In the genomic region with DNA sequence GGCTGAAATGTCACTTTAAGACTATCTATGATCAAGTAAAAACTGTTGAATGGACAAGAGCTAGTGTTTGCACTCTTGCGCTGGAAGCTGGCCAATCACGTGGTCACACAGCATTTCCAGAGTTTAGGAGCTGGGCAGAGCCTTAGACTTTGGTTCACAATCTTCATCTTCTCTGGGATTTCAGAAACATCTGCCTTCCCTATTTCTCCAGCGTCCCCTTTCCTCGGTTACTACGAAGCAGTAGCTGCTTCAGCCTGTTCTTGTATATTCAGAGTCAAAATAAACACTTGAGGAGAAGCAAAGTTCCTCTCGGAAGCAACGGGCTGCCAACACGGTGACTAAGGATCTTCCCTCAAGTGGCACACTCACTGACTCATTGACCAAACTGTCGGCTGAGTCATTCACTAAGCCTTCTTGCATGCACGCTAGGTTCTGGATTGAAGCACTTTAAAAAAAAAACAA, we compare ENCODE assay signal across 9 mouse cellular contexts. TPM values are rescaled to one million over a fixed set of nuclear protein-coding genes. Genes with fewer than 3 reads are reported as not detected.
A peak's percentile ranks its signal among the peaks of the same experiment; 100 is the strongest.
DNase-seq lines count a peak whose midpoint lies in the region; ATAC-seq and TF ChIP-seq lines count a peak whose summit lies in the region.
"Had no signal": no experiment of that assay in that cellular context is flagged by ENCODE, and none has a peak within 500 bp of the region (broad histone marks: within the 10 kb centered on the region; RNA-seq: fewer than 3 reads in every experiment).

No protein-coding gene starts in this region.

- no peaks in the 10 kb centered on the region for H3K9me3 ChIP-seq in heart, embryonic 10.5 days
- H3K9me3 ChIP-seq: limb, embryonic 12.5 days had no signal

- no peaks in the 10 kb centered on the region; the same call in 1 of the 2 replicates for H3K27me3 ChIP-seq in heart, embryonic 10.5 days (ENCODE audit: insufficient read depth, poor library complexity, severe bottlenecking)

- H3K36me3 ChIP-seq in heart, embryonic 10.5 days = no peaks in the 10 kb centered on the region
- H3K36me3 ChIP-seq: limb, embryonic 12.5 days had no signal

- peak overlapping the region; percentile 21 for H3K4me3 ChIP-seq in bone marrow macrophage, adult 2 months (ENCODE audit: insufficient read depth, low read length)
- H3K4me3 ChIP-seq in heart, embryonic 10.5 days = peak overlapping the region; percentile 1; the same call in 1 of the 2 replicates
- H3K4me3 ChIP-seq: limb, embryonic 12.5 days had no signal

- TF ChIP-seq CTCF in bone marrow macrophage, adult 2 months (IDR thresholded peaks at IDR 0.05; ENCODE audit: low read depth, low read length) = no peak

- H3K4me1 ChIP-seq in bone marrow macrophage, adult 2 months (ENCODE audit: control insufficient read depth, insufficient read depth, low read length) = peaks cover 44% of the 10 kb centered on the region
- no peaks in the 10 kb centered on the region for H3K4me1 ChIP-seq in heart, embryonic 10.5 days

- no peak for TF ChIP-seq POLR2A in bone marrow macrophage, adult 2 months (IDR thresholded peaks at IDR 0.05; ENCODE audit: borderline replicate concordance, low read depth, low read length)

- ATAC-seq in megakaryocyte, adult 5-6 weeks (ENCODE audit: poor library complexity, severe bottlenecking) = peak; percentile 73

- WGBS in heart, embryonic 10.5 days = 44% methylated on average over 10 of the region's 10 CpGs

- DNase-seq in Muller cell, postnatal 12 days (ENCODE audit: inconsistent ontology term) = peak; percentile 90
- no peak for DNase-seq in heart, embryonic 10.5 days (ENCODE audit: low spot score)
- DNase-seq in kidney, postnatal 4 days = peak; percentile 69 to 77
- DNase-seq in urinary bladder, postnatal 14 days (ENCODE audit: low spot score) = peak; percentile 78
- no peak for DNase-seq in cerebellum, adult 11-12 months
- DNase-seq in embryo, embryonic 9.5 days (ENCODE audit: extremely low spot score) = no peak

- H3K27ac ChIP-seq in bone marrow macrophage, adult 2 months (ENCODE audit: insufficient read depth, low read depth, low read length) = peak overlapping the region; percentile 85
- H3K27ac ChIP-seq in heart, embryonic 10.5 days = no peak overlapping the region
- H3K27ac ChIP-seq: limb, embryonic 12.5 days had no signal

RNA-seq across cellular contexts. Expression of gene Gsdme, which starts 8.9 kb away (rescaled TPM):
- 10.7 and 11.4 TPM in 2 replicates for polyA plus RNA-seq in bone marrow macrophage, adult 2 months (2012; ENCODE audit: insufficient read depth, insufficient read length, missing spikeins)
- polyA plus RNA-seq in heart, embryonic 10.5 days (2016; fragmentation: Nextera tagmentation; extraction: Ambion mirVana) = 29.4 and 36.6 TPM in 2 replicates
- total RNA-seq in megakaryocyte, adult 5-6 weeks (2015) = 17.1 and 17.9 TPM in 2 replicates
- 18.6 and 31.3 TPM in 2 replicates for total RNA-seq in megakaryocyte, adult 5-6 weeks (2017)

Comparison
In these comparisons a context has a peak if more than half of its experiments do, and no peak if none do; other contexts are left out.
1. DNase-seq: peak in Muller cell, postnatal 12 days (single experiment), kidney, postnatal 4 days (2 of 2) and urinary bladder, postnatal 14 days (single experiment); none in heart, embryonic 10.5 days (single experiment), cerebellum, adult 11-12 months (single experiment) and embryo, embryonic 9.5 days (single experiment).